Mouse (Mus musculus): ENCODE measurements around the gene Muc4.

- TF ChIP-seq TAL1 (conservative IDR thresholded peaks at IDR 0.05; ENCODE audit: low read depth, low read length), result no peak
- TF ChIP-seq CTCF (IDR thresholded peaks at IDR 0.05; ENCODE audit: low read depth, low read length), result no peak
These were observed 46.9 kb upstream of the Muc4 start for GRCm38 (mm10) chr16:32688770-32689169.

All from G1E (cell line).